ENCODE assay signal across 19 mouse cellular contexts in the genomic region with DNA sequence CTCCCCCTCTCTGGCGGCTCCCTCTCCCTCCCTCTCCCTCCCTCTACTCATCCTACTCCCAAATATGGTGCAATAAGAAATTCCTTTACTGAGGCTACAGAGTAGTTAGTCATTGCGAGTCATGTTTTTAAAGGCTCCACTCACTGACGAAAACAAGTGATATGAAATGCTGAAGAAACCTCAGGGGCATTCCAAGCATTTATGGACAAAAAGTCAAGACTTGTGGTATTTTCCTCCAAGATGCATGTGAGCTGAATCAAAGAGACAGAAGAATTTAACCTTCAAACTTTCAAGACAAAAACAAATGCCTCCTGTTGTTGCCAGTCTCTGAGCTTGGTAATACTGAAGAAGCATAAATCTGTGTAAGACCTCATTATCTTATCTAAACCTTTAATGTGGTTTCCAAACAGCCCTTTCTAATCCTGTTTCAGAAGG.
DNase-seq lines count a peak whose midpoint lies in the region; ATAC-seq and TF ChIP-seq lines count a peak whose summit lies in the region.
"Had no signal": no experiment of that assay in that cellular context is flagged by ENCODE, and none has a peak within 500 bp of the region (broad histone marks: within the 10 kb centered on the region; RNA-seq: fewer than 3 reads in every experiment).

No protein-coding gene starts in this region.

- no peaks in the 10 kb centered on the region for H3K4me1 ChIP-seq in kidney, postnatal 0 days (replicated peaks; ENCODE audit: insufficient read depth, low read length)
- H3K4me1 ChIP-seq: midbrain, embryonic 13.5 days; stomach, embryonic 15.5 days had no signal

- peak; percentile 49 for DNase-seq in adrenal gland, adult 2 months
- DNase-seq in adrenal gland, postnatal 25 days: no peak
- peak; percentile 67 for DNase-seq in kidney, postnatal 0 days (ENCODE audit: low spot score)
- DNase-seq in kidney, adult 8-10 months: no peak
- peak; percentile 18 for DNase-seq in ovary, postnatal 36 days (ENCODE audit: low spot score)
- no peak for DNase-seq in ovary, postnatal 10 days (ENCODE audit: low spot score)
- DNase-seq in thymus, adult 18-20 months: no peak
- DNase-seq: B cell, adult 2 months; cerebellum, postnatal 25 days; heart, postnatal 14 days; kidney, postnatal 14 days; layer of hippocampus, adult 9-11 months; spleen, adult 18-20 months had no signal

- 43% methylated on average over 3 of the region's 3 CpGs for WGBS in kidney, postnatal 0 days

- no peaks in the 10 kb centered on the region for H3K36me3 ChIP-seq in kidney, postnatal 0 days (ENCODE audit: insufficient read depth, low read length)
- H3K36me3 ChIP-seq in myocyte (ENCODE audit: control insufficient read depth, insufficient read depth): no peaks in the 10 kb centered on the region
- H3K36me3 ChIP-seq: midbrain, embryonic 13.5 days; stomach, embryonic 15.5 days had no signal

- H3ac ChIP-seq in myocyte (ENCODE audit: control insufficient read depth, insufficient read length): no peak overlapping the region

- no peaks in the 10 kb centered on the region for H3K79me2 ChIP-seq in myocyte (ENCODE audit: control insufficient read depth, insufficient read depth)

- TF ChIP-seq CTCF in kidney, postnatal 0 days (IDR thresholded peaks at IDR 0.05; ENCODE audit: low read depth): no peak

- no peak overlapping the region for H3K9ac ChIP-seq in kidney, postnatal 0 days (ENCODE audit: low read depth, low read length)
- H3K9ac ChIP-seq: liver, embryonic 14.5 days; midbrain, embryonic 13.5 days; stomach, embryonic 15.5 days had no signal

- TF ChIP-seq POLR2A in myocyte (IDR thresholded peaks at IDR 0.05; ENCODE audit: insufficient read length, low read depth): no peak

- no peak overlapping the region for H3K4me2 ChIP-seq in kidney, postnatal 0 days (ENCODE audit: low read length)
- peak overlapping the region; percentile 53 for H3K4me2 ChIP-seq in myocyte (ENCODE audit: low read depth)
- H3K4me2 ChIP-seq: midbrain, embryonic 13.5 days; stomach, embryonic 15.5 days had no signal

- no peak overlapping the region for H3K27ac ChIP-seq in kidney, postnatal 0 days
- H3K27ac ChIP-seq: liver, embryonic 14.5 days; midbrain, embryonic 13.5 days; stomach, embryonic 15.5 days had no signal

- H3K9me3 ChIP-seq in kidney, postnatal 0 days (replicated peaks; ENCODE audit: low read length): no peaks in the 10 kb centered on the region
- H3K9me3 ChIP-seq: midbrain, embryonic 13.5 days; stomach, embryonic 15.5 days had no signal

- no peak overlapping the region for H3K4me3 ChIP-seq in kidney, postnatal 0 days (replicated peaks; ENCODE audit: low read depth, low read length)
- H3K4me3 ChIP-seq in myocyte: no peak overlapping the region
- H3K4me3 ChIP-seq: midbrain, embryonic 13.5 days; stomach, embryonic 15.5 days had no signal

- H3K27me3 ChIP-seq in kidney, postnatal 0 days (ENCODE audit: insufficient read depth, low read length): no peaks in the 10 kb centered on the region
- H3K27me3 ChIP-seq in myocyte (ENCODE audit: control insufficient read depth, insufficient read depth, insufficient read length): no peaks in the 10 kb centered on the region
- H3K27me3 ChIP-seq: midbrain, embryonic 13.5 days; stomach, embryonic 15.5 days had no signal

- ATAC-seq in kidney, postnatal 0 days (replicated peaks; ENCODE audit: low FRiP score, low read depth): no peak
- ATAC-seq: hindbrain, embryonic 16.5 days; intestine, postnatal 0 days; midbrain, embryonic 13.5 days had no signal

TF ChIP-seq in myocyte, 11 proteins besides CTCF, POLR2A, EP300 and RAD21:
- no peak for TF ChIP-seq TCF12 (IDR thresholded peaks at IDR 0.05; ENCODE audit: insufficient read depth, poor library complexity, severe bottlenecking)
- TF ChIP-seq MYOD1 (IDR thresholded peaks at IDR 0.05; ENCODE audit: control insufficient read depth in 1 of 3, insufficient read length in 2 of 3, low read depth in 2 of 3): peak in 2 of 3 experiments; percentile 2 to 51
- peak; percentile 89 for TF ChIP-seq CEBPB (IDR thresholded peaks at IDR 0.05; ENCODE audit: insufficient read depth, poor library complexity, severe bottlenecking)
- TF ChIP-seq SRF (IDR thresholded peaks at IDR 0.05; ENCODE audit: control insufficient read depth, insufficient read length, low read depth): peak; percentile 68

Comparison
In these comparisons a context has a peak if more than half of its experiments do, and no peak if none do; other contexts are left out.
1. DNase-seq: peak in adrenal gland, adult 2 months (single experiment), kidney, postnatal 0 days (single experiment) and ovary, postnatal 36 days (single experiment); none in adrenal gland, postnatal 25 days (single experiment), kidney, adult 8-10 months (0 of 2), ovary, postnatal 10 days (single experiment) and thymus, adult 18-20 months (0 of 2).